Mouse (Mus musculus) layer of hippocampus, postnatal 14 days (tissue): ENCODE measurements around the gene S100a2. TPM values are rescaled to one million over a fixed set of nuclear protein-coding genes. Genes with fewer than 3 reads are reported as not detected.
A peak's percentile ranks its signal among the peaks of the same experiment; 100 is the strongest.

Experiments used
- DNase-seq, 2 experiments: peaks; one replicate each; pipeline ENCODE4 v3.0.0; 2021 to 2022; ENCODE audit warnings: low spot score in 2 of 2, mixed read lengths in 1 of 2
- total RNA-seq, 2 experiments: library from RNA; stranded (reverse); gene quantifications; 2 replicates each; pipeline ENCODE4 v1.2.3; 2021

Gene S100a2
- total RNA-seq, 2 experiments from 2014 or later, result not detected

DNA sequence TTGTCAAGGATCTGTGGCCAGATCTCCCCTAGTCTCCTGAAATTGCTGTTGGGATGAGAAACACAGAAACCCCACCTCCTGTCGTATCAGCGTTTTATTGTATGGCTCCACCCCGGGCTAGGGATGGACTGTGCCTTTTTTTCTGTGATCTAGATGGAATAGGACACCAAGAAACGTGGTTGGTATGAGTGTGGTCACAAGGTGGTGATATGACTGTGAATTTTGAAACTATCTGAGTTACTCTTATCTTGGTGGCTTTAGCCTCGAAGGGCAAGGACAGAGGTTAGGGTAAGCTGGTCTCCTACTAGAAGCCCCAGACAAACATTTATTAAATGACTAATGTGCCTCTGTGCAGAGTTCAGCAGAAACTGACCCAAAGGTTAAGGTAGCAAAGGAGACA is 5.5 kb downstream of the S100a2 start:
- DNase-seq, result no peak

DNA sequence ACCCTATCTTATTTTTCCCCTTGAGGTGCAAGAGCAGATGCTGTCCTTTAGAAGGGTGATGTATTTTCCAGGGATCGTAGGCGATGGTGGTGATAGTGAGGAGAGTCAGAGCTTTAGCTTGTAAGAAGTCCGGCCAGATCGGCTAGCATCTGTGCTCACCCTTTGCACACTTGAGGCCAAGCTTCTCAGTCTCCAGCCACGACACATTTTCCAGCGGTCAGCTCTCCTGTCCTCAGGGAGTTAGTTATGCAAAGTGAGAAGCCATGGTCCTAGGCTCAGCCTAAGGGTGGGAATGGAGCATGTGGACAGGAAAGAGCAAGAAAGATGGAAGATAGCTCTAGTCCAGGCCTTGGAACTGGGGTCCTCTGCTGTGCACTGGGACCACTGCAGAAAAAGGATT is 6.8 kb downstream of the S100a2 start:
- no peak for DNase-seq

DNA sequence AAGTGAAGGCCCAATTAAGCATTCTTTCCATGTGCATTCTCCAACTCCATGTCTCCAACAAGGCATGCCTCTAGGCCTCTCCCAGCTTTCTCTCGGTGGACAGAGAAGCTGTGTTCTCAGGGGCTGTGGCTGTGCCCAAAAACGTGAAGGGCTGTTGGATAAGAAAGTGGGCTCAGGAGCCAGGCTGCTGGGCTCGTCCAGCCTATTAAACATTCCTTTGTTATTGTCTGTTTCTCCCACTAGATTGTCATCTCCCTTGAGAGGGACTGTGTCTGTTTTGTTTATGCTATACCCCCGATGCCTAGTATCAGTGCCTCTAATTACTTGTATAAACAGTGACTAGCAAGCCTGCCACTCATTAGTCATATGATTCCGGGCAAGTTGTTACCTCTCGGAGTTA is 7.7 kb downstream of the S100a2 start:
- no peak for DNase-seq

DNA sequence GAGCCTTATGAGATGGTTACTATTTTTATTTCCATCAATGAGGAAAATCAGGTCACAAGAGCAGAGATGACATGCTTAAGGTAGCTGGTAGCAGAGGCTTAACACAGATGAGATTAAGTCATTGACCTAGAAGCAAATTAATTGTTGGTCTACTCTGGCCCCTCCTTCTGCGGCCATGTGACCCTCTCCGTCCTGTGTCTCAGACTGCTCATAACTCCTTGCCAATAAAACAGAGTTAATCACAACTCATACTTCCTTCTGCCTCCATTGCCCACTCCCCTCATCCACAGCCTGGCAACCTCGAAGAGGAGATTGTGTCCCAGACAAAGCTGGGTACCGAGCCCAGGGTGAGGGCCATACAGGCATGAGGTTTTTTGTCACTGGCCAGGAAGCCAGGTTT is 8.2 kb downstream of the S100a2 start:
- DNase-seq, result no peak

GRCm38 (mm10) chr3:90599401-90599800 is 9.4 kb downstream of the S100a2 start:
- no peak for DNase-seq

DNA sequence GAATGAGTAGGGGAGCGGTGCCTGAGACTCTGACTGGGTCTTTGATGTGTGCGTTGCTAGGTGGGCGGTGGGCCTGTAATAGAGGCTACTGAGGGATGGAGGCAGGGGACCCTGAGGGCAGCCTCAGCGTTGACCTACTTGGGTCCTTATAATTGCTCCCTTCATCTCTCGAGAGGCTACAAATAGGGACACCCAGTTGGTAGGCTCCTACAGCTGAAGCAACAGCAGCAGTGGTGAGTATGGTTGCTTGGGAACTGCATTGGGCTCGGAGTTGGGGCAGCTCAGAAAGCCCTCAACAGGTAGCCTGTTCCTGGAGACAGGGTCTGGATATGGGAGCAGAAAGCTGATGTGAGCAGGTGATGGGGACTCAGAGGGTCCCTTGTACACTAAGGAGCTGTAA is 10.0 kb downstream of the S100a2 start:
- no peak for DNase-seq

DNA sequence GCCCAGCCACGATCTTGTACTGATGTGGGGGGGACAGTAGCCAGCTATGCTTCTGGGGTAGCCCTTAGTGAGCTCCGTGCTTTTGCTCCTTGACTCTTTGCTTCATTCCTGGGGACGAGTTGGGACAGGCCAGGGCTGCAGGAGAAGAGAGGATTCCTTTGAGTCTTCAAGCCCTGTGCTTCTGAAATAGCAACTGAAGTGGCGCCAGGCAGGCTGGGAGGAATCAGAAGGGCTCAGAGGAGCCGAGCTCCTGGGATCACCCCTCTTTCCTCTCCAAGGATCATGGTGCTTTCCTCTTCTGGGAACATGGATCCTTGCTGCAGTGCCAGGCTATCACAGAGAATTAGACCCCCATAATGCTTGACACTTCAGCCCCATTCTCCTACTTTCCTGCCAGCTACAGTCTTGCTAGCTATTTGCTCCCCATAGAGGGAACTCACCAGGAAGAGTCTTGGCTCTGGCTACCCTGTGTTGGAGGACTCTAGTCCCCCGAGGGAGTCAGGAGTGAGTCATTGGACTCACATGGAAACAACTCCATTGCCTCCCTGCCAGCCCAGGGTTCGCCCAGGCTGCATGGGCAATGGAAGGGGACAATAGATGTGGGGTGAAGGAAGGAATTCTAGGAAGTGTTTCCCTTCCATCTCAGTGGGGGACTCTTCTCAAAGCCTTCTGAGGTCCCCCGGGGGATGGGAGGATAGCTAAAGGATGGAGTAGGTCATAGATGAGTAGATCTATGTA is 10.6 kb downstream of the S100a2 start:
- no peak for DNase-seq

DNA sequence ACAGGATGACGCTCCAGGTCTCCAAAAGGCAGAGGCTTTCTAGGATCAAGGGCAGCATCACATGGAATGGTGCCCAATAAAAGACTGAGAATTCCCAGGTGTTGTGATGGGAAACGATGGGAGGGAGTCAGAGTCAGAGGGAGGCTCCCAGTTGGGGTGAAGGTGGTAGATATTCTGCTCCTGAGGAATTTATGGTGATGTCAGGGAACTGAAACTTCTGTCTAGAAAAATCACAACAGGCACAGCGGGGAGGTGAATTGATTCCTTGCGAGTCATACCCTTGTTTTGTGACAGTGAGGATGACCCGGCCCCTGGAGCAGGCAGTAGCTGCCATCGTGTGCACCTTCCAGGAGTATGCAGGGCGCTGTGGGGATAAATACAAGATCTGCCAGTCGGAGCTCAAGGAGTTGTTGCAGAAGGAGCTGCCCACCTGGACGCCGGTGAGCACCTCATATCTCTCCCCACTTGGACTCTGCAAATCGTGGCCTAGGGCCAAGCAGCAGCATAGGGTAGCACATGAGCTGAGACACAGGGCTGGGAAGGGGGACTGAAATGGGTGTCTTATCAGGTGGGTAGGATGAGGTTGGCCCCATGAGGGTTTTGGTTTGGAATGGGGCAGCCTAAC is 11.6 kb downstream of the S100a2 start, which contains the start of gene Gm42674:
Gene Gm42674, plus strand, starts transcription at position 419 of the 625 bp plus-strand sequence.
- DNase-seq, result no peak

GRCm38 (mm10) chr3:90603623-90604022 is 13.6 kb downstream of the S100a2 start, which contains the start of gene S100a4:
Gene S100a4 (plus strand): TSS chr3:90603771.
- no peak for DNase-seq

DNA sequence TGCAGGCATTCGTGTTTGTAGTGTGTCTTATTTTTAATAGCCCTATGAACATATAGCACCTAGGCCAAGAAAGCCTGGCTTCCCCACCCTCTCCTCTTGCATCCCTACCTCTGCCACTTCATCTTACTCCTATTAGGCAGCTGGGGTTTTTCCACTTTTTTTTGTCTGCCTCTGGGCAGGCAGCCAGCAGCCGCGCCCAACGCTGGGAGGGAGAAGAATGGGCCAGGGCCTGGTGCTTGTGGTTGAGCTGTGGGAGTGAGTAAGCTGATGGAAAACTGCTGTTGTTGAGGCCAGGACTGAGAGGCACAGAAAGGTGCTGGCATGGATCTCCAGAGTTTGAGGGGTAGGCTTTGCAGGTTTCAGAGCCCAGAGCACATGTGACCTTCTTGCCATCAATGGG is 14.4 kb downstream of the S100a2 start:
- peak; percentile 53 to 55 for DNase-seq

DNA sequence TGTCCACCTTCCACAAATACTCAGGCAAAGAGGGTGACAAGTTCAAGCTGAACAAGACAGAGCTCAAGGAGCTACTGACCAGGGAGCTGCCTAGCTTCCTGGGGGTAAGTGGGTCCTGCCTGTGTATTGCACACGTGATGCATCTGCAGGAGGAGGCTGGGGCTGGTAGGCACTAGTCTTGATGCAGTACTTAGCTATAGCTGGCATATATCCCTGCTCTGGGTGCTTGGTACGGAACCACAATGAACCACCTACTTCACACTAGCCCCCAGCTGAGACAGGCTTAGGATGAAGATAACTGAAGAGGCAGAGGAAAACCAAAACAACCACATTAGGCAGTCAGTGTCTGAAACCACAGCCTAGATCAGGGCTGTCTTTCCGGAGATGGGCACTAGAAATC is 15.0 kb downstream of the S100a2 start:
- DNase-seq, result no peak

DNA sequence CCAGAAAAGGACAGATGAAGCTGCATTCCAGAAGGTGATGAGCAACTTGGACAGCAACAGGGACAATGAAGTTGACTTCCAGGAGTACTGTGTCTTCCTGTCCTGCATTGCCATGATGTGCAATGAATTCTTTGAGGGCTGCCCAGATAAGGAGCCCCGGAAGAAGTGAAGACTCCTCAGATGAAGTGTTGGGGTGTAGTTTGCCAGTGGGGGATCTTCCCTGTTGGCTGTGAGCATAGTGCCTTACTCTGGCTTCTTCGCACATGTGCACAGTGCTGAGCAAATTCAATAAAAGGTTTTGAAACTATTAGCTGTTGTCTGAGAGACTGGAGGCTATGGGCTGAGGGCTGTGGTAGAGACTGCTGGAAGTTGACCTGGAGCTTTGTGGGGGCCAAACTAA is 15.7 kb downstream of the S100a2 start:
- DNase-seq, result no peak

DNA sequence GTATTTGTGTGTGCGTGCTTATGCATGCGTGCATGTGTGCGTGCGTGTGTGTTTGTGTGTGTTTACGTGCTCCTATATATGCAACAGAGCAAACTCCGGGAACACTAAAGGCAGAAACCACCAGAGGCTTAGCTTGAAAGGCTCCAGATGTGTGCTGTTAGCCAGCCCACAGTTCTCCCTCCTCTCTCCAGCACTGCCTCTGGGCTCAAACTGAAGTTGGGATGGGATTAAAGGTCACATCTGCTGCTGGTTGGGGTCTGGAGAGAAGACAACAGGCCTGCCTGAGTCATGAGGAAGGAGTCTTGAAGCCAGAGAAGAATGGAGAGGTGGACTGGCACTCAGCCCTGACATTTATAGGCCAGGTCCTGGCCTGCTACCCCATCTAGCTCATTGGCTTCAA is 16.1 kb downstream of the S100a2 start:
- no peak for DNase-seq

- no peak for DNase-seq
Observed at GRCm38 (mm10) chr3:90607361-90607760, 17.3 kb downstream of the S100a2 start.

GRCm38 (mm10) chr3:90608223-90608622 is 18.2 kb downstream of the S100a2 start, which contains the start of gene S100a5:
Gene S100a5 (plus strand): TSS chr3:90608523.
- no peak for DNase-seq

GRCm38 (mm10) chr3:90609102-90609501 is 19.1 kb downstream of the S100a2 start:
- no peak for DNase-seq

DNA sequence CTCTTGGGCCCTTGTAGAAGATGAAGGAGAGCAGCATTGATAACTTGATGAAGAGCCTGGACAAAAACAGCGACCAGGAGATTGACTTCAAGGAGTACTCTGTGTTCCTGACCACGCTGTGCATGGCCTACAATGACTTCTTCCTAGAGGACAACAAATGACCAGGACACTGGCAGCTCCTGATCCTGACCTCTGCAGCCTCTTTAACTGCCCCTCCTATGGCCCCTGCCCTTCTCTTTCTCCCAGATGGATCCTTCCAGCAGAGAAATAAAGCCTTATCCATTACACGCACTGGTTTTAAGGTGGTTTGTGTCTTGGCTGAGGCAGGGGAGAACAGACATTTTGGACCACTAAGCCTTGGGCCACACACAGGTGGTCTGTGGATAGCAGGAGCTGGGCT is 21.4 kb downstream of the S100a2 start:
- no peak for DNase-seq

GRCm38 (mm10) chr3:90612061-90612460 is 22.0 kb downstream of the S100a2 start:
- no peak for DNase-seq

- peak in 1 of 2 experiments; percentile 58 for DNase-seq
Observed at GRCm38 (mm10) chr3:90612728-90613291, 22.8 kb downstream of the S100a2 start, which contains the start of gene S100a6. Gene S100a6 (plus strand): TSS chr3:90612882.

- DNase-seq, result no peak
Observed at GRCm38 (mm10) chr3:90613461-90614147, 23.6 kb downstream of the S100a2 start.

GRCm38 (mm10) chr3:90614148-90614530 is 24.1 kb downstream of the S100a2 start:
- DNase-seq, result no peak
